Mouse (Mus musculus): ENCODE data around the gene Tfap2b.

- TF ChIP-seq CTCF (IDR thresholded peaks at IDR 0.05; ENCODE audit: low read depth) (no peak), EP300 (IDR thresholded peaks at IDR 0.05; ENCODE audit: low read depth) (no peak)
These were observed 25.9 kb downstream of the Tfap2b start for GRCm38 (mm10) chr1:19234432-19235205.
